Mouse (Mus musculus) thymus, adult 18-20 months (tissue): ENCODE measurements around the gene Wipf3.

Source experiments
- DNase-seq, 2 experiments: peaks; one replicate each; pipeline ENCODE4 v3.0.0; 2022; ENCODE audit warnings: mixed read lengths in 2 of 2

Wipf3 gene

DNA sequence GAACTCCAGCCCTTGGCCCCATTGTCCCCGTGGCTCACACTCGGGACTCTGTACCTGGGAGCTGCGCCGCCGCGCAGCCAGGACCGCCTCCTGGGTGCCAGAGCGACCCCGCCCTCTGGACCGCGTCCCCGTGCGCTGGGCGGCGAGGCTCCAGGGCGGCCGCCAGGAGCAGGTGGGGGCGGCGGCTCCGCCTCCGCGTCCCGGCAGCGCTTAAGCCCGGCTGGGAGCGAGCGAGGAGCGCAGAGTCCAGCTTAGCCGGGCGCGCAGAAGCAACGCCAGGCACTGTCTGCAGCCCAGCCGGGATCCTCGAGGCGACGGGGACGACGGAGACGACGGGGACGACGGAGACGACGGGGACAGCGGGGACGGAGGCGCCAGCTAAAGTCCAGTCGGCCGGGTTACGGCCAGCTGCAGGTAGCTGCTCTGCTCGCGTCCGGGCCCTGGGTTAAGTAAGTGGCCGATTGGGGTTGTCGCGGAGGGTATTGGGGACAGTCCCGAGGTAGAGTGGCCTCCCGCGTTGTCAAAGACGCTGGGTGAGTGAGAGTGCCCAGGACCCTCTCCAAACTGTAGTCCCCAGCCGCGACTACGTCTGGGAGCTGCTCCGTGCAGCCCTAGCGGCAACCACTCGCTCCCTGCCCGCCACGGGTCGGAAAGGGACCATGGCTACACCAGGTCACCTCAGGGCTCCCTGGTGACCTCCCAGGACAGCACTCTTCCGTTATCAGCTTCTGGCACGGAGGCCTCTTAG is at the start of gene Wipf3:
Gene Wipf3, plus strand, starts transcription at position 157 of the 748 bp plus-strand sequence.
- DNase-seq = peak in 1 of 2 experiments; percentile 3

DNA sequence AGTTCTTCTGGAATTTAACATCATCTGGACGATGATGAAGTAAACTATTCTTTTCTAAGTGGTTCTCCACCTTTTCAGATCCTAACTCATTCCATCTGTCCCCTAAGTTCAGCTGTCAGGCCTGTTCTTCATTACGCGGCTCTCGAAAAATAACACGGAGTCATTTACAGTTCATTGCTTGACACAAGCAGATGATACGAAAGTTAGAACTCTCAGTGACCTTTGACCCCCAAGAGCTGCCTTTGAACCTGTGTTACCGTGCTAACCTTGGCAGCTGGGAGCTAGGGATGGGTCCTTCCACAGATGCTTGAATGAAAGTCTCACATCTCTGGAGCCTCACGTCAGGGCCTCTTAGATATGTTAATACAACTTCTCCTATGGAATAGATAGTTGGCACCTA is 46.8 kb upstream of the Wipf3 start:
- DNase-seq = no peak

DNA sequence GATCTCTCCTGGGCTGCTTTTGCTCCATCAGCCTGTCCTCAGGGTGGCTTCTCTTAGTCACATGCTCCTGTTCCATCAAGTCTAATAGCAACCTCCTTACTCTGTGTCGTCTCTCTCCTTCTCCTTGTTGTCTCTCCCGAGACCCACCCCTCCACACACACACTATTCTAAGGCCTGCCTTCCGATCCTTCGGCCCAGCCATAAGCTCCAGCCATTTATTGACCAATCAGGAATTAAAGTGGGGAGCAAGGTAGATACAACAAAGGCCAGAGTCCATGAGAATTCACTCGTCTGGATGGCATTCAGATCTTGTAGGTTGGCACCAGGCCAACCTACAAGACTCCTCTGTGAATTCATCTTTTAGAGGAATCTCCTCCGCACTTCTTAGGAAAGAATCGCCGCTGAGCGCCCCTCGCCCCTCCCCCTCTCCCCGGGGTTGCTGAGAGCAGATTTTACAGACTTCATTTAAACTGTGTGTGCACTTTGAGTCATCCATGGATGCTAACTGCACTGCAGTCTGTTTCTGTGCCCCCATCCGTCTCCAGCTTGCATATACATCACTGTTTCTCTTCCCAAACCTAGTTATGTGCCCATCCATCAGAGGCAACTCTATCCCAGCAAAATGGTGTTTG is 45.4 kb upstream of the Wipf3 start:
- no peak for DNase-seq

DNA sequence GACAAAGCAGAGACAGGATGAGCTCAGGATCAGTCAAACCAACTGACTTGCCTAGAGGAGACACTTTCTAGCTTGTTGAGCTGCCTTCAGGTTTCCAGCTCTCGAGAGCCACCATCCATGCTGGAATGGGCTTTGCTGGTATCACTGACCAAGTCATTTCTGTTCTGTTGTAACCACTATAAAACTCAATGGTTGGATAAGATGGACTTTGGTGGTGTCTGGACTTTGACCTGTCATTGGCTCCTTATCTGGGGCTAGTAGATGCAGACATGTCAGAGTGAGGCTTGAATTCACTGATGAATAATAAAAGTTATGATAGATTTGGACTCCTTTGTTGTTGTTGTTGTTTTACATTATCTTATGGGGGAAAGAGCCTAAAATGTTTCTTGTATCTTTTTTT is 44.6 kb upstream of the Wipf3 start:
- DNase-seq = no peak

DNA sequence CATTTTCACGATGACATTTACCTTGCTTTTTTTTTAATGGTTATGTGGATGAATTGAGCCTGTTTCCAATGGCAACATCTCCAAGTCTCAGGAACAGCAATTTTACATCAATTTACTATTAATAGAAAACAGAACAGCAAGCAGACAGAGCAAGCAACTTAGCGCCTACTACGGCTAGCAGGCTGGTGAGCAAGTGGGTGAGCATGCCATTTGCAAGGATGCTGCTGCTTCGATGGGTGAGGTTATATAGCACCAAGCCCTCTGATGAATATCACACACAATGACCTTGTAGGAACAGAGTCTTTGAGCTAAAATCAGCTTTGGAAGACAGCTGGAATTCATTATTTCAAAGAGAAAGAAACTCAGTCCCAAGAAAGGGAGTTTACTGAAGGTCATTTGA is 43.0 kb upstream of the Wipf3 start:
- no peak for DNase-seq

DNA sequence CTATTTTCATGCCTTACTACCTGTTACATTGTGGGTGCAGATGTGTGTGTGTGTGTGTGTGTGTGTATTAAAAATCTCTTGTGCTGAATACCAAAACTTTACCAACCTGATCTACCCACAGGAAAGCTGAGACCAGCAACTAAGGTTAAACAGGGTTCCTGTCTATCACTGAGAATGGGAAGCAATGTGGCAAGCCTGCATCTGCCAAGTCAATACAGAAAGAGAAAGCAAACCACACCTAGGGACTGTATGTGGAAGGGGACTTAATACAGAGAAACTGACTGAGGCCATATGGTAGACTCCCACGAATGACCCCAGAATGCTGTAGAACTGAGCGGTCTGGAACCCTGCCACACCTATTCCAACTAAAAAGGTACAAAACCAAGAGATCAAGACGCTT is 42.4 kb upstream of the Wipf3 start:
- DNase-seq = no peak

DNA sequence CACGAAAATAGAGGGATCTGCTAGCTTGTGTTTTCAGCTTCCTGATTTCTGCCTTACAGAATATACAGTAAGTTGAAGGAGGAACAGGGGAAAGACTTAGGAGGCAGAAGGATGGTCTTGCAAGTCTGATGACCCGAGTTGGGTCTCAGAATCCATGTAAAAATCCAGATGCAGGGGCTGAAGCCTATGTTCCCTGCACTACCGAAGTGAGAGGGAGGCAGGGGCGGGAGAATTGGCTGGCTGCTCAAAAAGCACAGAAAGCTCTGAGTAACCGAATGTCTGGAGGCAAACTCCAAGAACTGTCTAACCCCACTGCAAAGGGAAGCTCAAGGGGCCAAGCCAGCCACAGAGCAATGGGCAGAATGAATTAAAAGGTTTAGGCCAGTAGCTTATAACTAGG is 41.7 kb upstream of the Wipf3 start:
- DNase-seq = no peak

DNA sequence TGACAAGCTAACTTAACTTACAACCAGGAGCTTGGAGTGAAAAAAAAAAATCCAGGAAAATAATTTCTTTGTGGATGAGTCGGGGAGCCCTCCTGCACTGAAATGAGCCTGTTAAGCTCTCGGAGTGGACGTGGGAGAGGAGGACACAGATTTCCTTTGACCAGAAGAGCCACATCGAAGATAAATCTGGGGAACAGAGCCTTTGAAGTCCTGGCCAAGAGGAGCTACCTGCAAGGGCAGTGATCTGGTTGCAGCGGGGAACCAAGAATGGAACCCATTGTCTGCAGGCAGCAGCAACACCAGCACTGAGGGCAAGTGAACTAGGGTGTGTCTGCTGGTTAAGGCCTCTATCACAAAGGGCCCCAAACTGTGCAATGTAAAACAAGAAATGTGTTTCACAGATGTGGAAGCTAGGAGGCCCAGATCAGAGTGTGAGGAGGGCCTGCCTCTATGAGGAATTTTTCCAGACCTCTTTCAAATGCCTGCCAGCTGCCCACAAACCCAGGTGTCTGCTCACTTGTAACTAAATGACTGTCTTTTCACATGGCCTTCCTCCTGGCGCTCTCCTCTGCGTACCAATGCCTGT is 40.6 kb upstream of the Wipf3 start:
- DNase-seq = no peak

DNA sequence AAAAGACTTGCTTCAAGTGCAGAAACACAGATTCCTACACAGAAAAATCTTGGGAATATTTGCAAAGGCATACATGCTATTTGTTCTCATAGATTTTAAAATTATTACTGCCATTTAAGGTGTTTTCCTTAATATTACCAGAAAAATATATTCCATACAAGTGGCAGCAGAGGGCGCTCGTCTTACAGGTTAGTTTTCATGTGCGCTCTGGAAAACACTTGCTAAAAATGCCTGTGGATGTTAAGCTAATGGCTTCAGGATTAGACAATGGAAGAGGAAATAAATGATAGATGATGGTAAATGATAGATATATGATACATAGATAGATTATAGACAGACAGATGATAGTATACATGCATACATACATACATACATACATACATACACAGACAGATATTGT is 37.6 kb upstream of the Wipf3 start:
- no peak for DNase-seq

DNA sequence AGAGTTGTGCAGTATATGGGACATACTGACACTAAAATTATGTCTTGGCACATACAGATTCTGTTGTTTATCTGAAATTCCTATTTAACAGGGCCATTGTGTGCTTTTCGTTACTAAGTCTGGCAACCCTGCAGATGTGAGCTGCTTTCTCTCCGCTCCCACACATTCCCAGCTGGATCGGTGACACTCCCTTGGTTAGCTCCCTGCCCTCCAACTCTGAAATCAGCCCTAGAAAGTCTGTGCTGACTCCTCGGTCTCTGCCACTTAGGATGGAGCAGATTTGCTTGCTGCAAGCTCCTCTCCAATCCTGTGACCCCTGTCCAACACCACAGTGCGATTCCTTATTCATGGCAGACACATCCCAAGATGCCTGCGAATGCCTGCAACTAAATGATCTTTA is 35.5 kb upstream of the Wipf3 start:
- no peak for DNase-seq

DNA sequence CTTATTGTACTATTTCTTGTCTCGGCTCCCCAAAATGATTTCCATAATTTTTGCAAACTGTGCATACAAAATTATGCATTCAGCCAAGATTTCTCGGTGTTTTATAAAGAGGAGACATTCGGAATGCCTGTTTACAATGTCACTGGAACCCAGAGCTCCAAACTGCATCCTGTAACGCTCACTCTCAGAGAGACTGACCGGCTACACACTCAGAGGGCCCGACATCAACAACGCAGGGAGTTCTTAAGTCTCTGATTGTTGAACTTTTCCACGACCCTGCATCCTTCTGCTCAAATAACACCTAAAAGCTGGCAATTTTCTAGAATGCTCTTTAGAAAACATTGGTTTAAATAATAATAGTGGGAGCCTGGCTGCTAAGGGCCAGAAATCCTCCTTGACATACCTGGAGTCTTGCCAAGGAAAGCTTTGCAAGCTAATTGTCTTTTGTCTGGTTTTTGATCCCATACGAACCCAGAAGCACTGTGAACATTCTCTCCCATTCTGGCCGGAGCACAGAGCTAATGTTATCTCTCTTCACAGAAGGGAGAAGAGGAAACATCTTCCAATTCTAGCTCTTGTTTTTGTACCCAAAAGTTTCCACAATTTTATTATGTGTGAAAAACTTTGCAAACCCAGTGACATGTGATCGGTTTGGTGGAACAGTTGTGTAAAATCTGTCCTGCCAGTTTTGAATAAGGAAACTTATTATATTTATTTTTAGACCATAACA is 30.0 kb upstream of the Wipf3 start:
- no peak for DNase-seq

DNA sequence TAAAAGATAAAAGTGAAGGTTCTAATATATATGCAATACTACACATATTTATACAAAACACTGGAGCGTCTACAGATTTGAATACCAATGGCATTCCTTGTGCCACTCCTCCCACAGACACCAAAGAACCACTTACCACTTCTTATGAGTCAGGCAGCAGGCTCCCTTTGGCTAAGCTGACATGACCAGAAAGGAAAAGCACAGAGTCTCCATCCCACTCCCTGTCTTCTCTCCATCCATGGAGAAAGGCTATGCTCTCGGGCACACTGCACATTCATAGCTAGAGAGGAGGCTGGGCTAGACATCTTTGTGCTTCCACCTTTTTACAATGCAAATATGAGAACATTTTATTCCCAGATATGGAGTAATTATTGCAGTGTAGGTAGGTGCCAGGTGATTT is 27.9 kb upstream of the Wipf3 start:
- no peak for DNase-seq

DNA sequence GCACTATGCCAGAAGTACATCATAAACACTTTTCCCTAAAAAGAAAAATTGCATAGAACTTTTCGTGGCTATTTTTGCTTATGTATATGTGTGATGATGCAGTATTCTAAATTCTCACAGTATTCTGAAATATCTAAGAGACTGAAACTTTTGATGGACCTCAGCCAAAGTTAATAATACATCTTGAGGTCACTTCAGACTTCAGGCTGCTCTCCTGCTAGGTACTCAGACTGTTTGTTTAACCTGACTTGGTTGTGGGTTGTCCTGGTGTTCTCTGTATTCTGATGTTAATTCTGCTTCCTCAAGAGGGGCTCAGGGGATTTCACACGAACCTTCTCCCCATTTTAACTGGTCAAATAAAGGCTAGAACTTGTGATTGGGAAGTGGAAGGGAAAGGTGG is 24.5 kb upstream of the Wipf3 start:
- DNase-seq = no peak

DNA sequence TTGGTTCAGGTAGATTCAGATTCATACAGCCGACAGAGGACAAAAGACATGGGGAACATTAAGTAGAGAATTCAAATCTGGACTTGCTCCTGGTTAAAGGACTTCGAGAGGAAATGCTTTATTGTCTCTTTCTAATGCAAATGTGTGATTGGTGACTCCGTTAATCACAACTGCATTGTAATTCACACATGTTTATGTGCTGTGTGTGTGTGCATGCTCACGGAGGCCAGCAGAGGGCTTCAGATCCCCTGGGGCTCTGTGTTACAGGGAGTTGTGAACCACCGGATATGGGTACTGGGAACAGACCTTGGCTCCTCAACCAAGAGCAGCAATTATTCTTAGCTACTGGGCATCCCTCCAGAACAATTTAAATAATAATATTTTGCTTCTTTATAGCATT is 23.3 kb upstream of the Wipf3 start:
- DNase-seq = no peak

DNA sequence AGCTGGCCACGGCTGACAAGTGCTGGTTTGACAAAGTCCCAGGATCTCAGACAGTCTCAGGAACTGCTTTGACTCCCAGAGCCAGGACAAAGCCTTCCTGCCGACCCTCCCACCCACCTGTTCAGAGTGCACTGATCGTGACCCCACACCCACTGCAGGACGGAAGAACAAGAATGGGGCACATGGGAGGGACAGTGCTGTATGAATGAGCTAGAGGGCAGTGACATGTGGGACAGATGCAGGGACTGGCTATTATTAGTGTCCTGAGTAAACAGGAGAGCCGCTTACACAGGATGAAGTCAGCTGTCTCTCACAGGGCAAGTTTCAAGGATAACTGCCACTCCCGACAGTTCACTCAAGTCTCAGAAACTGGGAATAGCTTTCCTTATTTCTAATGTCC is 20.1 kb upstream of the Wipf3 start:
- no peak for DNase-seq

DNA sequence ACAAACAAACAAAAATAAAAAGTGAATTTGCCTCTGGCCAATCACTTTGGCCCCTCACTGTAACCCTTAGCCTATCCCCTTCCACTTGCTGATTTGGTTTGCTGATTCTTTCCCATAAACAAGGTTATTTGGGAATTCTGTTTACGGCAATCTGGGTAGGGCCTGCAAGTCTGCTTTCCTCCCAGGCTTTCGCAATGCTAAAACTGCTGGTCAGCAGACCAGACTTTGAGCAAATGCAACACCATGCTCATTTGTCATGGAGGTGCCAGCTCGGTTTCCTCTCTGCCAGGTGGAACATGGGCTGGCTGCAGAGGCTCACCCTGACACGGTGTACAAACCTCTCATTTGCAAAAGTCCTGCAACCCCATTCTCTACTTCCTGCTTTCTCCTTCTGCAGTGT is 19.0 kb upstream of the Wipf3 start:
- no peak for DNase-seq

DNA sequence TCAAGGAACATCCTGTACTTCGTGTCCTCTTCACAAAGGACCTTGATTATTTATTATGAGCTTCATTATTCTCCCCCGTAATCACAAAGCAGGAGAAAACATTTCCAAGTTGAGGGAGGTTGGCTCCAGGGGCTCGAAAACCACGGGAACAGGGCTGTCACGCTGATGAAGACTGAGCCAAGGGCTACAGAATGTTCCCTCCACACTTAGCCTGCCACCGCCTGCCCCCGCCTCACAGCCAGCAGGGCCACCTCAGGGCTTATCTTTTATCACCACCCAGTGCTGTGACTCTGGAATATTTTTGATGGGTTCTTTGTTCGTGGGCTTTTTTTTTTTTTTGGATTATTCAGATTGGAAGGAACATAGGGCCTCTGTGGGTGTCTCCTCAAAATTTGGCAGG is 17.8 kb upstream of the Wipf3 start:
- DNase-seq = no peak

DNA sequence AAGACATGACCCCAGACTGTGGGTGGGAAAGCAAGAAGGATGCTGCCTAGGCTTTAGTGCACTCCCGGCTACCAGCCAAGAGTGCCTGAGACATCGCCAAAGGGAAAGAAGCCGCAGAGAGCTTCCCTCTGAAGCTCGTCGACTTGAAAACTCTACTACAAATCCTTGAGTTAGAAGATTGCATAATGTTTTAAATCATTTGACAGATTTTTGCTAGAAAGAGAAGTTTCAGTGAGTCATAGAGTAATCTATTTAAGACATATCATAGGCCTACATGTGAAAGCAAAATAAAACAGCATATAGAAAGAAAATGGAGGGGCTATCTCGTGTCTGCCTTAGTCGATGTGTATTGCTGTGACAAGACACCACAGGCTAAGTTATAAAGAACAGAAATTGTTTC is 16.5 kb upstream of the Wipf3 start:
- DNase-seq = no peak

DNA sequence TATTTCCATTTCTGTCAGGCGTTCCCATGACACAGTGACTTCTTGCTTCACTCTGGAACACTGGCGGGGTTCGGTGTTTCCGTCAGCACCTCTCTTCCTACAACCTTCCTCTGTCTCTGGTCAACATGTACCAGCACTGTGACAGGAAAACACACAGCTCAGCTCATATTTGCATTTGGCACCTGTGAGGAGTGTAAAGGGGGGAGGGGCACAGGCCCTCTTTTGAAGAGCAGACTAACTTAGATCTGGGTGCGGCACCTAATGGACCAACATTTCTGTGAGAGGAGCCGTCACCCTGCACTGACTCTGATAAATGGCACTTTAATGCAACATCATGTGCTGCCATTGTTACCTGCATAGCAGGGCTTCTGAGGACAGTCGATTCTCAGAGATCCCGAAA is 4.2 kb upstream of the Wipf3 start:
- DNase-seq = no peak

DNA sequence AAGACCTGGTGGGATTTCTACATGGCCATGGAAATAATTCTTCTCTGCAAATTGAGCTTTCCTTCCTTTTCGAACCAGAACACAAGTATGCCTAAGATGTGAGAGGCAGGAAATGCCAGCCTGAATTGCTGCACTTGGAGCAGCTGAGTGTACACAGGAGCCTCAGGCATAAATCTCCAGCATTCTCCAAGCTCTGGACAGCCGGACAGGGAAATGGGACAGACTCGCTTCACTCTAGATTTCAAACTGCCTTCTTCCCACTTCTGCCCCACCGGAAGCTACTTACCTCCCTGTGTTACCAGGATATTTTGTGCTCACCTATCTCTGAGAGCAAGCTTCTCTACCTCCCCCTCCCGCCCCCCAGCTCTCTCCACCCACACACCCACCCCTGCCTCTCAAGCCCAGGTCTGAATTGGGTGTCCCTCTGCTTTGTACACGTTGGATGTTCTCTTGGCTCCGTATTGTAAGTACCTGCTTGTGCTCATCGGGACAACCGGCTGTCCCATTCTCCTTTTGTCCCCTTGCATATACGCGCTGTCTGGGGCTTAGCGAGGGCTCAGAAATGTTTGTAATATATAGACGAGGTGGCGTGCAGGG is 455 bp upstream of the Wipf3 start:
- no peak for DNase-seq

DNA sequence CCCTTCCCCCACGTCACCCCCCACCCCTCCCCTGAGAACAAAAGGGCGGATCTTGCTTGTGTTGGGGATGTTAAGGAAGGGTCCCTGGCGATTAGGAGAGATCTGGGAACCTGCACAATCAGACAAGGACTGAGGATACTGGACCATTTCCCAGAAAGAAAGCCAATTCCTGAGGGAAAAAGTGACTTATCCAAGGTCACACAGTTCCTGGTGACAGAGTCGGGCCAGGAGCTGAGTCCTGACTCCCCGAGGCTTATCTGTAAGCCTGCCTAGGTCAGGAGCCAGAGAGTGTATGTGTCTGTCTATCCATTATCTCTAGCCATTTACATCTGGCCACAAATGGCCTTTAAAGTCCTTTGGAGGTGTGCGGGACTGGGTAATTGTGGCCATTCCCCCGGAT is 818 bp downstream of the Wipf3 start:
- DNase-seq = no peak

DNA sequence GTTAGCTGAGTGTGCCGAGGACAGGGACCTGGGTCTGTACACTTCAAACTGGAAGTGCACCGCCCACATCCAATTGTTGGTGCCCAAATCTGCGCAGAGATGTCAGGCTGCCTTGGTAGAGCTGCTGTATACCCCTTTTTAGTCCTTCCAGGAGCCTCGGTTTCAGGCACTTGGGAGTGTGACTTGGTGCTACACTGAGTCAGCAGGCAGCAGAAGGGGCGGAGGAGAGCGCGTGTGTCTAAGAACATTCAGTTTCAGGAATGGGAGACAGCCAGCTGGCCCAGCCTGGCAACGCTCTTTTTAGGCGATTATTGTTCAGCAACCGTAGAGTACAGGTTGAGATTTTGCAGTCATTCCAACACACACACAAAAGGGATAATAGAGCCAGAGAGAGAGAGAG is 2.4 kb downstream of the Wipf3 start:
- DNase-seq = no peak

DNA sequence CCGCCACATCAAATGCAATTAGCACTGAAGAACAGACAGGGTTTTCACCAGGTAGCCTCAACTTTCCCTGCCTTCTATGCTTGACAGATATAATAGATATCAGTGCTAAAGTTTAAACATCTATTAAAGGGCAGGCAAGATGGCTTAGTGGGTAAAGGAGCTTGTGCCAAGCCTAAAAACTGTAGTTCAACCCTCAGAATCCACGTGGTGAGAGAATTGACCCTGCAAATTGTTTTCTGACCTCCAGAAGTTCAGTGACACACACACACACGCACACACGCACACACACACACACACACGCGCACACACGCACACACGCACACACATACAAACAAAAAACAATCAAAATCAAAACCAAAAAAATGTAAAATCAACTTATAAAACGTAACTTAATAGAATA is 2.8 kb downstream of the Wipf3 start:
- no peak for DNase-seq
